Mouse (Mus musculus): ENCODE data around the gene Ms4a14. TPM values are rescaled to one million over a fixed set of nuclear protein-coding genes. Genes with fewer than 3 reads are reported as not detected.
"Not testable (repeated sequence)": the region's sequence is repeated elsewhere in the genome, so short reads cannot be mapped to it uniquely, and the experiment has no call there.

Gene Ms4a14
- polyA plus RNA-seq, 1 experiment from 2014 or later: 0.05 TPM

- H3K4me1 ChIP-seq (replicated peaks); H3K9ac ChIP-seq; H3K4me2 ChIP-seq; H3K27me3 ChIP-seq; H3K9me3 ChIP-seq (replicated peaks); H3K27ac ChIP-seq; H3K36me3 ChIP-seq; H3K4me3 ChIP-seq; ATAC-seq (replicated peaks; ENCODE audit: insufficient number of reproducible peaks, insufficient read depth, low FRiP score, low read depth): not testable (repeated sequence)
- WGBS: 52% methylated on average over 4 of the region's 4 CpGs
Observed at GRCm38 (mm10) chr19:11299529-11299928, 14.7 kb downstream of the Ms4a14 start.

- H3K4me2 ChIP-seq: no peak overlapping the region
- H3K9me3 ChIP-seq (replicated peaks): no peaks in the 10 kb centered on the region
- H3K4me1 ChIP-seq (replicated peaks): no peaks in the 10 kb centered on the region
- no peaks in the 10 kb centered on the region for H3K27me3 ChIP-seq
- no peaks in the 10 kb centered on the region for H3K36me3 ChIP-seq
- no peak overlapping the region for H3K4me3 ChIP-seq
- 65% methylated on average over 2 of the region's 2 CpGs for WGBS
- H3K9ac ChIP-seq: no peak overlapping the region
- no peak overlapping the region for H3K27ac ChIP-seq
- ATAC-seq (replicated peaks; ENCODE audit: insufficient number of reproducible peaks, insufficient read depth, low FRiP score, low read depth): no peak
Observed at GRCm38 (mm10) chr19:11298939-11299338, 15.3 kb downstream of the Ms4a14 start.

GRCm38 (mm10) chr19:11293616-11294015 lies 20.6 kb downstream of the Ms4a14 start:
- H3K36me3 ChIP-seq; H3K9me3 ChIP-seq (replicated peaks); H3K4me1 ChIP-seq (replicated peaks); ATAC-seq (replicated peaks; ENCODE audit: insufficient number of reproducible peaks, insufficient read depth, low FRiP score, low read depth); H3K27me3 ChIP-seq; H3K27ac ChIP-seq: not testable (repeated sequence)
- peak overlapping the region; percentile 31; the same call in 1 of the 2 replicates for H3K9ac ChIP-seq
- H3K4me3 ChIP-seq: peak overlapping the region; percentile 48
- H3K4me2 ChIP-seq: peak overlapping the region; percentile 61
- 6% methylated on average over 3 of the region's 3 CpGs for WGBS

- ATAC-seq (replicated peaks; ENCODE audit: insufficient number of reproducible peaks, insufficient read depth, low FRiP score, low read depth): no peak
- Histone ChIP-seq H3K9me3 (replicated peaks) (no peaks in the 10 kb centered on the region), H3K9ac (peak overlapping the region; percentile 5; the same call in 1 of the 2 replicates), H3K4me1 (replicated peaks) (no peaks in the 10 kb centered on the region), H3K4me3 (peak overlapping the region; percentile 48), H3K4me2 (peak overlapping the region; percentile 61), H3K36me3 (no peaks in the 10 kb centered on the region), H3K27me3 (no peaks in the 10 kb centered on the region), H3K27ac (no peak overlapping the region; the same call in 1 of the 2 replicates)
- 4% methylated on average over 12 of the region's 12 CpGs for WGBS
Observed at GRCm38 (mm10) chr19:11292990-11293389, 21.3 kb downstream of the Ms4a14 start.

- WGBS: 77% methylated on average over 2 of the region's 2 CpGs
- no peak within 1 kb of the TSS for H3K27ac ChIP-seq
- H3K9ac ChIP-seq: no peak within 1 kb of the TSS
- no peaks in the 10 kb centered on the region for H3K36me3 ChIP-seq
- no peak within 1 kb of the TSS for H3K4me3 ChIP-seq
- no peak for ATAC-seq (replicated peaks; ENCODE audit: insufficient number of reproducible peaks, insufficient read depth, low FRiP score, low read depth)
- H3K9me3 ChIP-seq (replicated peaks): no peaks in the 10 kb centered on the region
- no peaks in the 10 kb centered on the region for H3K27me3 ChIP-seq
- no peak within 1 kb of the TSS for H3K4me2 ChIP-seq
- no peaks in the 10 kb centered on the region for H3K4me1 ChIP-seq (replicated peaks)
Observed at GRCm38 (mm10) chr19:11283773-11284172, 30.5 kb downstream of the Ms4a14 start, which contains the start of gene Ms4a5. Ms4a5 (minus strand) TSS chr19:11283873.

- Histone ChIP-seq H3K27ac (no peak overlapping the region), H3K36me3 (no peaks in the 10 kb centered on the region), H3K4me1 (replicated peaks) (no peaks in the 10 kb centered on the region), H3K4me3 (no peak overlapping the region), H3K27me3 (no peaks in the 10 kb centered on the region), H3K9ac (no peak overlapping the region), H3K4me2 (no peak overlapping the region), H3K9me3 (replicated peaks) (no peaks in the 10 kb centered on the region)
- ATAC-seq (replicated peaks; ENCODE audit: insufficient number of reproducible peaks, insufficient read depth, low FRiP score, low read depth): no peak
- WGBS: 88% methylated on average over 3 of the region's 3 CpGs
Observed at GRCm38 (mm10) chr19:11280223-11280622, 34.0 kb downstream of the Ms4a14 start.

GRCm38 (mm10) chr19:11276431-11276830 lies 37.8 kb downstream of the Ms4a14 start:
- H3K4me2 ChIP-seq: no peak overlapping the region
- H3K36me3 ChIP-seq: no peaks in the 10 kb centered on the region
- no peaks in the 10 kb centered on the region for H3K27me3 ChIP-seq
- H3K9me3 ChIP-seq (replicated peaks): no peaks in the 10 kb centered on the region
- no peak overlapping the region for H3K4me3 ChIP-seq
- 51% methylated on average over 5 of the region's 5 CpGs for WGBS
- no peak overlapping the region for H3K27ac ChIP-seq
- no peak overlapping the region for H3K9ac ChIP-seq
- H3K4me1 ChIP-seq (replicated peaks): no peaks in the 10 kb centered on the region
- ATAC-seq (replicated peaks; ENCODE audit: insufficient number of reproducible peaks, insufficient read depth, low FRiP score, low read depth): no peak

- WGBS: 64% methylated on average over 4 of the region's 4 CpGs
- H3K36me3 ChIP-seq: no peaks in the 10 kb centered on the region
Observed at GRCm38 (mm10) chr19:11266956-11267355, 47.3 kb downstream of the Ms4a14 start.

GRCm38 (mm10) chr19:11266052-11266845 lies 48.0 kb downstream of the Ms4a14 start, which contains the start of gene Ms4a1:
Ms4a1 (minus strand) TSS chr19:11266241.
- H3K36me3 ChIP-seq: no peaks in the 10 kb centered on the region
- no peak within 1 kb of the TSS for H3K4me2 ChIP-seq
- no peak within 1 kb of the TSS for H3K27ac ChIP-seq
- no peak for ATAC-seq (replicated peaks; ENCODE audit: insufficient number of reproducible peaks, insufficient read depth, low FRiP score, low read depth)
- no peaks in the 10 kb centered on the region for H3K4me1 ChIP-seq (replicated peaks)
- no peak within 1 kb of the TSS for H3K9ac ChIP-seq
- WGBS: 70% methylated on average over 8 of the region's 8 CpGs
- H3K27me3 ChIP-seq: no peaks in the 10 kb centered on the region
- H3K9me3 ChIP-seq (replicated peaks): no peaks in the 10 kb centered on the region
- H3K4me3 ChIP-seq: no peak within 1 kb of the TSS

More at GRCm38 (mm10) chr19:11266956-11267355, 47.3 kb downstream of the Ms4a14 start:
- H3K4me3 ChIP-seq: no peak overlapping the region
- H3K4me1 ChIP-seq (replicated peaks): no peaks in the 10 kb centered on the region
- no peaks in the 10 kb centered on the region for H3K27me3 ChIP-seq
- H3K9ac ChIP-seq: no peak overlapping the region
- ATAC-seq (replicated peaks; ENCODE audit: insufficient number of reproducible peaks, insufficient read depth, low FRiP score, low read depth): no peak
- H3K27ac ChIP-seq: no peak overlapping the region
- no peak overlapping the region for H3K4me2 ChIP-seq
- H3K9me3 ChIP-seq (replicated peaks): no peaks in the 10 kb centered on the region

GRCm38 (mm10) chr19:11264602-11265185 lies 49.6 kb downstream of the Ms4a14 start:
- H3K4me2 ChIP-seq: no peak overlapping the region

GRCm38 (mm10) chr19:11263549-11263948 lies 50.7 kb downstream of the Ms4a14 start:
- no peak overlapping the region for H3K4me3 ChIP-seq
- no peak overlapping the region for H3K9ac ChIP-seq
- no peaks in the 10 kb centered on the region for H3K9me3 ChIP-seq (replicated peaks)
- no peaks in the 10 kb centered on the region for H3K4me1 ChIP-seq (replicated peaks)
- H3K36me3 ChIP-seq: no peaks in the 10 kb centered on the region
- H3K4me2 ChIP-seq: no peak overlapping the region
- no peak for ATAC-seq (replicated peaks; ENCODE audit: insufficient number of reproducible peaks, insufficient read depth, low FRiP score, low read depth)
- no peaks in the 10 kb centered on the region for H3K27me3 ChIP-seq
- no peak overlapping the region for H3K27ac ChIP-seq
- 72% methylated on average over 3 of the region's 3 CpGs for WGBS

More at GRCm38 (mm10) chr19:11264602-11265185, 49.6 kb downstream of the Ms4a14 start:
- H3K27me3 ChIP-seq: no peaks in the 10 kb centered on the region
- H3K4me1 ChIP-seq (replicated peaks): no peaks in the 10 kb centered on the region
- no peak overlapping the region for H3K9ac ChIP-seq
- no peak overlapping the region for H3K4me3 ChIP-seq
- ATAC-seq (replicated peaks; ENCODE audit: insufficient number of reproducible peaks, insufficient read depth, low FRiP score, low read depth): no peak
- WGBS: 73% methylated on average over 9 of the region's 9 CpGs
- no peaks in the 10 kb centered on the region for H3K9me3 ChIP-seq (replicated peaks)
- no peaks in the 10 kb centered on the region for H3K36me3 ChIP-seq
- H3K27ac ChIP-seq: no peak overlapping the region
